Mouse (Mus musculus): ENCODE results near the gene Cmtm7. TPM values are rescaled to one million over a fixed set of nuclear protein-coding genes. Genes with fewer than 3 reads are reported as not detected.

The Cmtm7 gene
- polyA plus RNA-seq, 1 experiment from 2014 or later = 299 TPM

GRCm38 (mm10) chr9:114767507-114767906 lies 14.1 kb downstream of the Cmtm7 start:
- DNase-seq (ENCODE audit: low spot score) = no peak

GRCm38 (mm10) chr9:114767030-114767429 lies 14.6 kb downstream of the Cmtm7 start:
- DNase-seq (ENCODE audit: low spot score) = no peak

GRCm38 (mm10) chr9:114763341-114763740 lies 18.3 kb downstream of the Cmtm7 start:
- DNase-seq (ENCODE audit: low spot score) = peak; percentile 62

- DNase-seq (ENCODE audit: low spot score) = no peak
These were observed 19.8 kb downstream of the Cmtm7 start for GRCm38 (mm10) chr9:114761848-114762247.

GRCm38 (mm10) chr9:114760353-114760752 lies 21.3 kb downstream of the Cmtm7 start:
- DNase-seq (ENCODE audit: low spot score) = no peak

GRCm38 (mm10) chr9:114759886-114760285 lies 21.8 kb downstream of the Cmtm7 start:
- no peak for DNase-seq (ENCODE audit: low spot score)

- no peak for DNase-seq (ENCODE audit: low spot score)
These were observed 22.9 kb downstream of the Cmtm7 start for GRCm38 (mm10) chr9:114758801-114759200.

GRCm38 (mm10) chr9:114758272-114758671 lies 23.4 kb downstream of the Cmtm7 start:
- peak; percentile 48 for DNase-seq (ENCODE audit: low spot score)

- peak; percentile 96 for DNase-seq (ENCODE audit: low spot score)
These were observed 28.7 kb downstream of the Cmtm7 start for GRCm38 (mm10) chr9:114752863-114753484.

GRCm38 (mm10) chr9:114752311-114752710 lies 29.3 kb downstream of the Cmtm7 start:
- DNase-seq (ENCODE audit: low spot score) = no peak

- DNase-seq (ENCODE audit: low spot score) = no peak
These were observed 30.1 kb downstream of the Cmtm7 start for GRCm38 (mm10) chr9:114751582-114751981.

GRCm38 (mm10) chr9:114747466-114747865 lies 34.2 kb downstream of the Cmtm7 start:
- no peak for DNase-seq (ENCODE audit: low spot score)

GRCm38 (mm10) chr9:114747012-114747411 lies 34.6 kb downstream of the Cmtm7 start:
- no peak for DNase-seq (ENCODE audit: low spot score)

- no peak for DNase-seq (ENCODE audit: low spot score)
These were observed 36.0 kb downstream of the Cmtm7 start for GRCm38 (mm10) chr9:114745654-114746053.

GRCm38 (mm10) chr9:114745163-114745562 lies 36.5 kb downstream of the Cmtm7 start:
- DNase-seq (ENCODE audit: low spot score) = no peak

- peak; percentile 62 for DNase-seq (ENCODE audit: low spot score)
These were observed 38.9 kb downstream of the Cmtm7 start for GRCm38 (mm10) chr9:114742731-114743130.

- no peak for DNase-seq (ENCODE audit: low spot score)
These were observed 41.3 kb downstream of the Cmtm7 start for GRCm38 (mm10) chr9:114740336-114740735.

GRCm38 (mm10) chr9:114736442-114736841 lies 45.2 kb downstream of the Cmtm7 start:
- DNase-seq (ENCODE audit: low spot score) = no peak

- DNase-seq (ENCODE audit: low spot score) = no peak
These were observed 48.4 kb downstream of the Cmtm7 start for GRCm38 (mm10) chr9:114733238-114733637.

GRCm38 (mm10) chr9:114731871-114732682 lies 49.6 kb downstream of the Cmtm7 start:
- peak; percentile 56 for DNase-seq (ENCODE audit: low spot score)

- DNase-seq (ENCODE audit: low spot score) = peak; percentile 96
These were observed 50.5 kb downstream of the Cmtm7 start, which contains the start of gene Cmtm6 for GRCm38 (mm10) chr9:114731011-114731755. Cmtm6 (plus strand) TSS chr9:114731116.

Data from thymus, postnatal 0 days (tissue).